Mouse (Mus musculus): ENCODE measurements around the gene Fosl1. TPM values are rescaled to one million over a fixed set of nuclear protein-coding genes. Genes with fewer than 3 reads are reported as not detected.

Gene Fosl1
- polyA plus RNA-seq, 1 experiment from 2014 or later, result not detected

Other genes starting within 250 kb of the Fosl1 start
- 33.9 TPM in 2 replicates for gene Pacs1, start 174.4 kb upstream of the Fosl1 start, polyA plus RNA-seq (2015; fragmentation: Nextera tagmentation; extraction: Ambion mirVana)
- gene Sf3b2, start 152.1 kb upstream of the Fosl1 start, polyA plus RNA-seq (2015; fragmentation: Nextera tagmentation; extraction: Ambion mirVana), result 373 and 377 TPM in 2 replicates
- gene Gal3st3, start 149.2 kb upstream of the Fosl1 start, polyA plus RNA-seq (2015; fragmentation: Nextera tagmentation; extraction: Ambion mirVana), result 34.1 and 36.0 TPM in 2 replicates
- gene Catsper1, start 111.8 kb upstream of the Fosl1 start, polyA plus RNA-seq (2015; fragmentation: Nextera tagmentation; extraction: Ambion mirVana), result not detected in 2 replicates
- 5.4 and 6.3 TPM in 2 replicates for gene Cst6, start 98.0 kb upstream of the Fosl1 start, polyA plus RNA-seq (2015; fragmentation: Nextera tagmentation; extraction: Ambion mirVana)
- gene Eif1ad, start 80.8 kb upstream of the Fosl1 start, polyA plus RNA-seq (2015; fragmentation: Nextera tagmentation; extraction: Ambion mirVana), result 53.3 and 56.4 TPM in 2 replicates
- 330 and 334 TPM in 2 replicates for gene Banf1, start 80.4 kb upstream of the Fosl1 start, polyA plus RNA-seq (2015; fragmentation: Nextera tagmentation; extraction: Ambion mirVana)
- gene Sart1, start 58.8 kb upstream of the Fosl1 start, polyA plus RNA-seq (2015; fragmentation: Nextera tagmentation; extraction: Ambion mirVana), result 72.1 and 73.0 TPM in 2 replicates
- 0.18 TPM in 1 of 2 replicates, not detected in the other for gene Tsga10ip, start 45.0 kb upstream of the Fosl1 start, polyA plus RNA-seq (2015; fragmentation: Nextera tagmentation; extraction: Ambion mirVana)
- 322 and 323 TPM in 2 replicates for gene Drap1, start 22.6 kb upstream of the Fosl1 start, polyA plus RNA-seq (2015; fragmentation: Nextera tagmentation; extraction: Ambion mirVana)
- gene AI837181, start 22.4 kb upstream of the Fosl1 start, polyA plus RNA-seq (2015; fragmentation: Nextera tagmentation; extraction: Ambion mirVana), result 68.5 and 69.7 TPM in 2 replicates
- gene Ccdc85b, start 10.3 kb downstream of the Fosl1 start, polyA plus RNA-seq (2015; fragmentation: Nextera tagmentation; extraction: Ambion mirVana), result 9.6 and 10.2 TPM in 2 replicates
- 169 and 179 TPM in 2 replicates for gene Fibp, start 13.1 kb downstream of the Fosl1 start, polyA plus RNA-seq (2015; fragmentation: Nextera tagmentation; extraction: Ambion mirVana)
- gene Ctsw, start 21.0 kb downstream of the Fosl1 start, polyA plus RNA-seq (2015; fragmentation: Nextera tagmentation; extraction: Ambion mirVana), result 5.0 and 5.8 TPM in 2 replicates
- 45.6 and 48.7 TPM in 2 replicates for gene Efemp2, start 26.4 kb downstream of the Fosl1 start, polyA plus RNA-seq (2015; fragmentation: Nextera tagmentation; extraction: Ambion mirVana)
- 42.6 and 49.7 TPM in 2 replicates for gene Mus81, start 40.9 kb downstream of the Fosl1 start, polyA plus RNA-seq (2015; fragmentation: Nextera tagmentation; extraction: Ambion mirVana)
- 3,676 and 3,692 TPM in 2 replicates for gene Cfl1, start 42.9 kb downstream of the Fosl1 start, polyA plus RNA-seq (2015; fragmentation: Nextera tagmentation; extraction: Ambion mirVana)
- gene 1700020D05Rik, start 56.2 kb downstream of the Fosl1 start, polyA plus RNA-seq (2015; fragmentation: Nextera tagmentation; extraction: Ambion mirVana), result 0.58 TPM in 1 of 2 replicates, not detected in the other
- gene Snx32, start 63.0 kb downstream of the Fosl1 start, polyA plus RNA-seq (2015; fragmentation: Nextera tagmentation; extraction: Ambion mirVana), result 80.3 and 81.1 TPM in 2 replicates
- gene Ovol1, start 113.1 kb downstream of the Fosl1 start, polyA plus RNA-seq (2015; fragmentation: Nextera tagmentation; extraction: Ambion mirVana), result 0.21 TPM in 1 of 2 replicates, not detected in the other
- 2.2 and 2.9 TPM in 2 replicates for gene Ap5b1, start 120.5 kb downstream of the Fosl1 start, polyA plus RNA-seq (2015; fragmentation: Nextera tagmentation; extraction: Ambion mirVana)
- gene Rnaseh2c, start 154.3 kb downstream of the Fosl1 start, polyA plus RNA-seq (2015; fragmentation: Nextera tagmentation; extraction: Ambion mirVana), result 71.2 and 80.6 TPM in 2 replicates
- gene Kat5, start 162.7 kb downstream of the Fosl1 start, polyA plus RNA-seq (2015; fragmentation: Nextera tagmentation; extraction: Ambion mirVana), result 77.2 and 79.7 TPM in 2 replicates
- gene Rela, start 189.9 kb downstream of the Fosl1 start, polyA plus RNA-seq (2015; fragmentation: Nextera tagmentation; extraction: Ambion mirVana), result 30.1 and 35.2 TPM in 2 replicates
- gene Sipa1, start 216.2 kb downstream of the Fosl1 start, polyA plus RNA-seq (2015; fragmentation: Nextera tagmentation; extraction: Ambion mirVana), result 15.0 and 15.4 TPM in 2 replicates
- 11.6 and 14.4 TPM in 2 replicates for gene Map3k11, start 241.2 kb downstream of the Fosl1 start, polyA plus RNA-seq (2015; fragmentation: Nextera tagmentation; extraction: Ambion mirVana)
- gene Pcnx3, start 241.4 kb downstream of the Fosl1 start, polyA plus RNA-seq (2015; fragmentation: Nextera tagmentation; extraction: Ambion mirVana), result 21.3 and 24.4 TPM in 2 replicates

Measured in hindbrain, embryonic 13.5 days (tissue).